ENCODE assay signal across 8 mouse cellular contexts in genomic region chr4:111626118-111626830, GRCm38 (mm10).
A peak's percentile ranks its signal among the peaks of the same experiment; 100 is the strongest.
DNase-seq lines count a peak whose midpoint lies in the region; ATAC-seq and TF ChIP-seq lines count a peak whose summit lies in the region.
"Had no signal": no experiment of that assay in that cellular context is flagged by ENCODE, and none has a peak within 500 bp of the region (broad histone marks: within the 10 kb centered on the region; RNA-seq: fewer than 3 reads in every experiment).

No protein-coding gene starts in this region.

- DNase-seq in adrenal gland, adult 2 months, result peak; percentile 72
- DNase-seq in gastrocnemius, adult 2 months, result peak; percentile 63
- peak; percentile 90 for DNase-seq in intestine, embryonic 14.5 days (ENCODE audit: low spot score)
- DNase-seq in left cerebral cortex, adult 9 months (ENCODE audit: low spot score in 2 of 2), result peak; percentile 14 to 90
- DNase-seq in spleen, adult 18-20 months, result peak; percentile 25 to 69

- intact Hi-C loops in gastrocnemius, adult 2 months (cut with DNase I), result loop anchor here (2.0 kb wide), 2 partner anchors 129 to 297 kb away; no protein-coding TSS in a partner anchor

- no peak overlapping the region for H3K4me2 ChIP-seq in intestine, embryonic 14.5 days (ENCODE audit: low read length)
- H3K4me2 ChIP-seq in midbrain, embryonic 12.5 days (replicated peaks), result no peak overlapping the region

- no peaks in the 10 kb centered on the region for H3K36me3 ChIP-seq in intestine, embryonic 14.5 days (ENCODE audit: control insufficient read depth, insufficient read depth, low read length)
- no peaks in the 10 kb centered on the region for H3K36me3 ChIP-seq in midbrain, embryonic 12.5 days

- H3K27me3 ChIP-seq in intestine, embryonic 14.5 days (replicated peaks; ENCODE audit: control insufficient read depth, insufficient read depth, low read length), result no peaks in the 10 kb centered on the region
- no peaks in the 10 kb centered on the region for H3K27me3 ChIP-seq in midbrain, embryonic 12.5 days

- H3K9me3 ChIP-seq in intestine, embryonic 14.5 days (ENCODE audit: control insufficient read depth, low read length), result no peaks in the 10 kb centered on the region
- H3K9me3 ChIP-seq in midbrain, embryonic 12.5 days, result no peaks in the 10 kb centered on the region

- H3K9ac ChIP-seq in intestine, embryonic 14.5 days (ENCODE audit: low read length), result no peak overlapping the region
- no peak overlapping the region for H3K9ac ChIP-seq in midbrain, embryonic 12.5 days (replicated peaks)

- H3K4me1 ChIP-seq in intestine, embryonic 14.5 days (replicated peaks; ENCODE audit: control insufficient read depth, insufficient read depth, low read length), result no peaks in the 10 kb centered on the region
- no peaks in the 10 kb centered on the region for H3K4me1 ChIP-seq in midbrain, embryonic 12.5 days

- no peak overlapping the region for H3K4me3 ChIP-seq in gastrocnemius, adult 2 months
- H3K4me3 ChIP-seq in intestine, embryonic 14.5 days (ENCODE audit: low read depth, low read length), result no peak overlapping the region
- no peak overlapping the region for H3K4me3 ChIP-seq in midbrain, embryonic 12.5 days
- H3K4me3 ChIP-seq: myocyte had no signal

- peak; percentile 85 for ATAC-seq in common myeloid progenitor, adult 5-6 weeks (replicated peaks; ENCODE audit: low read depth, poor library complexity, severe bottlenecking)
- ATAC-seq in intestine, embryonic 14.5 days (replicated peaks; ENCODE audit: low FRiP score, low TSS enrichment, low read depth), result peak; percentile 61
- peak; percentile 77 for ATAC-seq in midbrain, embryonic 12.5 days (ENCODE audit: low FRiP score, low read depth)

- 42% methylated on average over 8 of the region's 8 CpGs for WGBS in intestine, embryonic 14.5 days
- WGBS in midbrain, embryonic 12.5 days, result 38% methylated on average over 8 of the region's 8 CpGs

- no peak overlapping the region for H3K27ac ChIP-seq in gastrocnemius, adult 2 months
- H3K27ac ChIP-seq in intestine, embryonic 14.5 days (ENCODE audit: low read depth), result no peak overlapping the region
- no peak overlapping the region for H3K27ac ChIP-seq in midbrain, embryonic 12.5 days (replicated peaks)

- TF ChIP-seq CTCF in gastrocnemius, adult 2 months (IDR thresholded peaks at IDR 0.05), result peak; percentile 88; the same call in 1 of the 2 replicates
